Mouse (Mus musculus) adrenal gland, adult (tissue): Measurements from ENCODE around the gene Hpse2.
A peak's percentile ranks its signal among the peaks of the same experiment; 100 is the strongest.
"Not testable (repeated sequence)": the region's sequence is repeated elsewhere in the genome, so short reads cannot be mapped to it uniquely, and the experiment has no call there.

ENCODE experiments used
- DNase-seq, 2 experiments: peaks; one replicate each; pipeline ENCODE4 v3.0.0; 2022 to 2023; ENCODE audit warnings: low spot score in 1 of 2; ENCODE audit not compliant: inconsistent age in 2 of 2

Hpse2 gene

DNA sequence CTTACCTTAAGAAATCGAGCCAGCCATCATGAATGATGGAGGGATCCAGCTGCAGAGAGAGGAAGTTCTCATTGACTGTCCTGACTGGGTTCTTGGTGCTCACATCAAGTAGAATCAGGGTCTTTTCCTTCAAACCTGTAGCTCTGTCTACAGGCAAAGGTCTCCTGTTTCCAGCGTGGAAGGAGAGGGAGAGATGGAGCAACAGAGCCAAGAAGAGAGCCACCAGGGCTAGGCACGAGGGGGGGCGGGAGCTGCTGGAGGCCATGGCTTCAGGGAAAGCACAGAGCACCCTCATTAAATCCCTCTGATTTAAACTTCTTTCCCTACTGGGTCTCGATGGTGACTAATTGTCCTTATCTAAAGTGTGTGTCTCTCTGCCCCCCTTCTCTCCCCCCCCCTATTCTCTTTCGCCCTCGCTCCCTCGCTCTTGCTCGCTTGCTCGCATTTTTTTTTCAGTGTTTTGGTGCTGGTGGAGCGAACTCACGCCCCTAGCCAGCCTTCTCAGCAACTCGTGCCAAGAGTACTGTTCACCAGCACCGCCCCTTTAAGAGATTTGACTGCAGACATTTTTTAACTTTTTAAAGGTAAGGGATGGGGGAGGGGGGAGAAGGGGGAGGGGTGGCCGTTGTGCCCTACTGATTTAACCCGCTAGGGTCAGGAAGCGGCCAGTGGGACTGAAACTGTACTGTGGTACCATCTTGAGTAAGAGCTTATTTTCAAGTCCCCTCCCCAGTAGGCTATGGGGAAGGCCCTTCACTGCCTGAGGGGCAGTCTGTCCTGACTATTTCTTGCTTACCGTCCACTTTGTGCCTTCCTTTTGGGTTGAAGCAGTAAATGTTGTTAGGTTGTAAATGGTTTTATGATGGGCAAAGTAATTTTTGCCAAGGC, at the start of gene Hpse2:
Gene Hpse2 (minus strand): TSS at position 339 of the 888 bp plus-strand sequence.
- no peak for DNase-seq

DNA sequence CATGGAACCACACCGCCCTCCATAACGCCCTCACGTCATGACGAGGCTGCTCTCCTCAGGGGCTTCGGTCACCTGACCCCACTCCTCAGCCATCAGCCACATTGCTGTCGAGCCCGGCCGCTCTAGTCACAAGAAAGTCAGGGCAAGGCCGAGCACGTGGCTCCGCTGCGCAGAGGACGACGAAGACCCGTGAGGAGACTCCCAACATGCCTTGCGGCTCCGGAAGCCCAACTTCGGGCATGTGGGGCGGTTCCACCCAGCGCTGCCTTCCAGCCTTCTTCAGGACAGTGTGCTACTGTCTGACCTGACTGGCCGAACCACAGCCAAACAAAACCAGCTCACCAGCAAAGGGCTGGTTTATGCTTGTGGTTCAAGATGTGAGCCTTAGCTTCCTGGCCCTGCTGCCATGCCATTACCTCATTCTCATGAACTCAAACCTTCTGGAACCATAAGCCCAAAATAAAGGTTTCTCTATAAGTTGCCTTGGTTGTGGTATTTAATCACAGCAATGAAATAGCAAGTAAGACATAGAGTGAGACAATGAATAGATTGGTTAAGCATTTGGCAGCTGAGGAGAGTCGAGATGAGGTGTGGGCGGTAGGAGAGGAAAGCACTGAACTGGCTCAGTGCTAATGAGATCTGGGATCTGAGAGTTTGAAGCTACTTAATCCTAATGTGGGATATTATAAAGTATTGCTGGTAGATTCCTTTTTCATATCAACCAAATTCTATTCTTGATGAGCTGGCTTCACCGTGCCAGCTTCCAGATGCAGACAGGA, 39.5 kb upstream of the Hpse2 start:
- no peak for DNase-seq

DNA sequence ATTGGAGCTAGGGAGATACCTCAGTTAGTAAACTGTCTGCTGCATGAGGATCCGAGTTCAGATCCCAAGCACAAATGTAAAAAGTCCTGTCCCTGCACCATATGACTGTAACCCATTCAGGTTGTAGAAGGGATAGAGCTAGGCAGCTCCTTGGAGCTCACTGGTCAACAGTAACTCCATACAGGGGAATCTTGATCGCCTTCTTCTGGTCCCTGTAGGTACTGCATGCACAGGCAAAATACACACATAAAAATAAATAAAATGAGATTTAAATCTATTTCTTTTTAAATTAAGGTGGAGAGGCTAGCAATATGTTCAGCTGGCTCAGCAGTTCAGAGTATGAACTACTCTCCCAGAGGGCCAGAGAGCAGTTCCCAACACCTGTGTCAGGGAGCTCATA, 35.9 kb upstream of the Hpse2 start:
- DNase-seq: no peak

DNA sequence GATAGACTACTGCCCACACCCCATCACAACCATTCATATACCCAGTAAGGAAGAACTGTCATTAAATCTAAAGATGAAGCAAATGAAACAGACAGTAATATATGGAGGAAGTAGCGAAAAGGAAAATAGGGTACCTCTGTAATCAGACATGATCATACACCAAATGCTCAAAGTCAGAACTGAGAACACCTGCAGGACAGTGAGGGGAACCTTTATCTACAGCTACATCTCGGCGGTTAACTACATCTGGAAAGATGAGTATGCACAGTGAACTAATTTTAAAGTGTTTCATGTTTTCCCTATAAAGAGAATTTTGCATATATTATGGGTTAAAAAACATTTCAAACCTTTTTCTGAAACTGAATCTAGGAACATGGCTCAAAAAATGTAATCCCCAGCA, 32.4 kb upstream of the Hpse2 start:
- no peak for DNase-seq

DNA sequence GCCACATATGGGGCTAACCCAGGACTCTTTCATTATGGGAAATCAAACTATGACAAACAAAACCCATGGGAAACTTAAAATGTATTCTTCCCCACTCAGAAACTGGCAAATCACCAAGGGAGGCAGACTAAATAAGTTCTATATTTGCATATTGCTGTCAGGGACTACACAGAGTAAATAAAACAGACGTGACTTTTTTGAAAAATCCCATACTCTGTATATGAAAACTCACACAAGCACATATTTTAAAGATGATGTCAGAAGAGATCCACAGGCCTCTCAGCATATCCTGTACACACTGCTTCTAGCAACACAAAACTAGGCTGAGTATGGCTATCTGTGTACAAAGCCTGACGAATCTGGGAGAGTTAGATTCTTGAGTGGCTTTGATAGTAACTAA, 27.4 kb upstream of the Hpse2 start:
- DNase-seq: no peak

DNA sequence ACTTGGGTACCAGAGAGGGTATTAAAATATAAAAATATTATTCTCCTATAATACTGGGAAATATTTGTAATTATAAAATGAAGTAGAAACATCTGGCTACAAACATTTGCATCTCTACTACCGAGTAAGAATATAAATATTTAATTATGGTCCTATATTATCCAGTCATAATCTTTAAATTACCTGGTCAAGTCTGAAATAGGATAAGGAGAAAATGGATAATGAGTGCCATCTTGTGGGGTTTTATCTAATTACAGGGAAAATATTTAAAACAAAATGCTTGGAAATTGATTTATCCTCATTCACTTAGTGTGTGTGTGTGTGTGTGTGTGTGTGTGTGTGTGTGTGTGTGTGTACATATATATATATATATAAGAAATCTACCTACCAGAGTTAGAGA, 19.0 kb upstream of the Hpse2 start:
- no peak for DNase-seq

DNA sequence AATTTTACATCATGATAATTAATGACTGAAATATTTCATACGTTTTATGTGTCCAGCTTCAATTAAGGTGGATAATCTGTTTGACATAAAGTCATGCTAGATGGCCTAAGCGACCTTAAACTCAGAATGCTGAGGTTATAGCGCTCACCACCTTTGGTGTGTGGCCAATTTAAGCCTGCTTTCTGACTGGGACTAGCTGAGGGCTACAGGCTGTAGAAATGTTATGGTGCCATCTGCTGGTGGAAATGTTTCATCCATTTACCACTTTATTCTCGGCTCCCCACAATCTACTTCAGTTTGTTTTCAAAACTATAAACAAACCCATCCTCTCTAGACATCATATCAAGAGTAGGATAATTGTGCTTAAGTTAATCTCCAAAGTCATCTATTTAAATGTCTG, 8.2 kb upstream of the Hpse2 start:
- peak; percentile 7 to 76 for DNase-seq

DNA sequence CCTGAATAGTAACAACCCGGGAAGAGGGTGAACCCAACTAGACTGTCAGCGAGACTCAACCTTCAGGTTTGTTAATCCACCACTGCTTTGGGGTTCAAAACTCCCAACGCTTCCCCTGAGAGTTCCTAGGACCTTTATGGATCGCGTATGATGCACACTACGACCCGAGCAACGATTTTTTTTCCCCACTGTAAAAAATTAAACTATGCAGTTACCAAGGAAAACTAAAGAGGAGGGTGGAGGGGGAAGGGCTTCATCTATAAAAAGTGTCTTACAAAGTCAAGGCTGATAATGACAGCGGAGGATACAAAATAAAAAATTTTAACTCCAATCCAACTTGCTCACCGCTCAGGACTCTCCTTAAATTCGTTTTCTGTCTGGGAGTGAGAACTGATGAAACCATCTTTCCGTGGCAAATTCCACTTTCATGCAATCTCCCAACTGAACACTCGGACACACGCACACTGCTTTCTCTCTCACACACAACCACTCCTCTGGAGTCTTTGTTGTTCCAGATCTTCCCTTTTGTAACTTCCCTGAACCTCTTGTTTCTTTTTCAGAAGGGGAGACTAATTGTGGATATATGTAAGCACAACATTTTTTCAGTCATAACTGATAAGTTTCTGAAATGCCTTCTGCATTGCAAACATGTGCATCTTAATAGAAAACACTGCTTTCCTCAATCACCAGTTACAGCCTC, 934 bp downstream of the Hpse2 start:
- no peak for DNase-seq

DNA sequence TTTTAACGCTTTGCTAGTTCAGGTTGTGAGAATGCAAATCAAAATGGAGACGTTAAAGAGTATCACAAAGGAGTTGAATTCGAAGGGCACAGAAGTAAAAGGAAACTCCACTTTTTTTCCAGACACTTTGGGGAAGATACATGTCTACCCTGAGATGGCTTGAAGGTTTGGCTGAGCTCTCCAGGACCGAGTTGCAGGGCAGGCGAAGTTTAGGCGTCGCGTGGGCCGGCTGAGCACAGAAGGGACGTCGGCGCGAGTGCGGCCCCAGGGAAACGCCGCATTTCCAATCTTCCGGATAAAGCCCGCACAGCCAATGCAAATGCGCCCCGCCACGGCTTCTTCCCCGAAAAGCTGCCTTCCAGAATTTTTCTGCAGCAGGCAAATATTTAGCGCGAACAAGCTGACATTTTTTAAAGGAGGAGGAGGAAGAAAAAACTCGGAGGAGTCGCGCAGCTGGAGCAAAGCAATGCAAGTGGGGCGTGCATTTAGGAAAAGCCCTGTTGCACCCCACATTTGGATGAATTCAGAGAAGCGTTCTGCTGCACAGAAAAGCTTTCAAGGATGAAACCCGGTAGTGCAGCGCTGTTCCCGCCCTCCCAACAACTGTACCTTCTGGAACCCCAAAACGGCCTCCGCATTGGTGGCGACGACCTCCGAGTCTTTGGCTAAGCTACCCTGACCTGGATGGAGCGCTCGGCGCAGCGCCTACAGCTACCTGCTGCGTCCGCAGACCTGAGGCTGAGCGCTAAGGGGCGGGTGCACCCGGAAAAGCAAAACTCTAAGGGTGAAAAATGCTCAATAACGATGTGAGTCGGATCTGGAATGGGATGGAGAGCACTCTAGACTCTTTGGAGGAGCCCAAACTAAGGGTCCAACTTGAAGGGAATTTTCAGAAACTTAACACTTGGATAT, 1.9 kb downstream of the Hpse2 start:
- DNase-seq: no peak

DNA sequence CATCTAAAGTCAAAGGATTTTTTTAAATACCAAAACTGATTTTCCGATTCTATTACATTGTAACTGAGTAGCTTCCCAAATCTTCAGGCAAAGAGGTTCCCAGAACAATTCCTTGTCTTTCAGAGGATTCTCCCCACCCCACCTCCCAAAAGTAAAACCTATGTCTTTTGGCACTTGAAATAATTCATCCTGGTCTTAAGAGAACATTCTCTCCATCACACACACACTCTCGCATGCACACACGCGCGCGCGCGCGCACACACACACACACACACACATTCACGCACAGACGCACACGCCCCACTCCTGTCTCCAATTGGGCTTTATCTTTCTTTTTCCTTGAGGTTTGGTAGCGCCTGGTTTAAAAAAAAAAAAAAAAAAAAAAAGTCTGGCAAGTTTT, 2.7 kb downstream of the Hpse2 start:
- DNase-seq: no peak

DNA sequence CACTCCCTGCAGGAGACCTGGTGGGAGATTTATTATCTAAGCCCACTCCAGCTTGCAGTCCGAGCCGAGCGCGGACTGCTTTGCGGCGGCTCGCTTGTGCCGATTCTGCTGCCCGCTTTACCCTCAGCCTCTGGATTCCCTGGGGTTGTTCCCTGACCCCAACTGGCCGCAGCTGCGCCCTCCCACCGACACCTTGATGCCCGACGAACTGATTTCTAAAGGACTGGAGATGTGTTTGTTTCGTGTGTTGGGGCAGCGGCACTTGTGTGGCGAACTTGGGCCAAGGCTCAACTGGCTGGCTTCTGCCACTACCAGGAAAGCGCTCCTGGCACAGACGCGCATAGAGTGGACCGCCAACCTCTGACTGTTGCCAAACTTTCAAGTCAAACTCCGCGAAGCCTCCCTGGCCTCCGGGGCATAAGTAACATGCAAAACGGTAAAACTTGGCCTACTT, 3.1 kb downstream of the Hpse2 start:
- DNase-seq: peak in 1 of 2 experiments; percentile 31

DNA sequence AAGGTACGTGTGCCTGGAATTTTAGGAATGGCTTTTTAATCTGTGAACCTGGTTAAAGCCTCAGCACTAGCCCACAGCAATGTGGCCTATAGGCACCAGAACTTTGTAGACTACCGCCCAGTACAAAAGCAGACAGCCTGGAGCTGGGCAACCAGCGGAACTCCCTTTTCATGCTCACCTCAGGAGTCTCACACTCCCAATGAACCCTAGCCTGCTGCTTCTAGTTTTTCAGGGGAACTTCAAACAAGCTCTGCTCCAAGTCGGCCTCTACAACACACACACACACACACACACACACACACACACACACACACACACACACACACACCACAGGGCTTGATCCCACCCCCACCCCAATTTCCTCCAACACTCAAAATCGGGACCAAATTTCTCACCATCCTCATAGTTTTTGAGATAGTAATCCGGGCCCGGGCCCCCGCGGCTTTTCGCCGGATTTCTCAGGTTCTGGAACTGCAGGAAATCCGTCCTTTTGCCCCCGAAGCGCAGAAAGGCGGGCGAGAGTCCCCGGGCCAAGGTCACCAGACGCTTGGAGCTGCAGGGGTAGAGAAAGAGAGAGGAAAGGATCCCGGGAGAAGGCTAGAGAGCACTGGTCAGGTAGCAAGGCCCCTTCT, 3.7 kb downstream of the Hpse2 start:
- no peak for DNase-seq

DNA sequence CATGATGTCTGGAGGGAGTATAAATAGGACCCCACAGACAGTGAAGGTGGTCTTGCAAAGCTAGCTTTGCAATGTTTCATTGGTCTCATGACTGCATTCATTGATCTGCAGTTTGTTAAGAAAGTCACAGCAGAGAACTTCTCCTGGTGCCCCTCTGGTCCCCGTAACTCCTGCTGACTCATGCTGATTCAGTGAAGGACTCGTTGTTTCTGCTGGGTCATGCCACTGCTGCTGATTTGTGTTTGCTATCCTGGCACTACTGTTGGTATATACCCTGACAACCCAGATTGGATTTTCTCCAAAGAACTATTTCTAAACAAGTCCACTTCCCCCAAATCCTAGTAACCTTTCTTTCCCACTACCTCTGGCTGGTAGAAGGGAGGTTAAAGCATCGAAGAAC, 29.3 kb downstream of the Hpse2 start:
- DNase-seq: no peak

DNA sequence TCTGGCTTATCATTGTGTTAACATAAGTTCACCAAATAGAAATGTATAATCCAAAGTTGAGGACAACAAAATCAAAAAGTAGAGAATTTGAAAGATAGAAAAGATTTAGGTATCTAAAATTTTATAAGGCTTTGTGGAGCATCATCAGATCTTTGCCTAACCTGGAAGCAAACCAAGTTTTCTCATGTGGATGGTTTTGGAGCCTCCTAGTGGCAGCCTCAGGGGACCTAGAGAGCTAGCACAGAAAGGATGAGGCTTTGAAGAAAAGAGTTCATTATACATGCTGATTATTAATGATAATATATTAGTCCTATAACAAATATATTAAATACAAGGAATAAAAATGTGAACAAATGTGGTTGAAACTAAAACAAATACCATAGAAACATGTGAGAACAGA, 77.0 kb downstream of the Hpse2 start:
- peak; percentile 19 to 69 for DNase-seq

DNA sequence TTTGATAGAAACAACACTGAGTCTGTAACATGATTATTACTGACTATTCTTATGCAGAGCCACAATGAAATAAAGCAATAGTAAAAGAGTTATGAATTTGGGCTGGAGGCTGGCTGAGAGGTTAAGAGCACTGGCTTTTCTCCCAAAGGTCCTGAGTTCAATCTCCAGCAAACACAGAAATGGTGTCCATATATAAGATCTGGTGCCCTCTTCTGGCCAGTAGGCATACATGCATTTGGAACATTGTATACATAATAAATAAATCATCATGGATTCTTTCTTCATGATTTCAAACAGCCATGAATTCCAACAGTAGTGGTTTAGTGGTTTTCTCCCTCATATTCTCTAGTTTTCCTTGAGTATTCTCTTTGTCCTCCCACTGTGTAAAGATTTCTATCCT, 81.4 kb downstream of the Hpse2 start:
- DNase-seq: no peak

DNA sequence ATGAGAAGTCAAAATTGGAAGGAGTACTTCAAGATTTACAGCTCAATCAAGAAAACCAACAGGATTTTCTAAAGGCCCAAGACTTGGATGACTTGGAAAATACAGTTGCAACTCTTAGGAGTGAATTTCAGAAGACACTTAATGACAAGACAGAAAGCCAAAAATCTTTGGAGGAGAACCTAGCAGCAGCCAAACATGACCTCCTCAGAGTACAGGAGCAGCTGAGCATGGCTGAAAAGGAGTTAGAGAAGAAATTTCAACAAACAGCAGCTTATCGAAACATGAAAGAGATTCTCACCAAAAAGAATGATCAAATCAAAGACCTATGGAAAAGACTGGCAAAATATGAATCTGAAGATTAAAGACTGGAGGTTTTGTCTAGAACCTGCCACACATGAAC, 106.8 kb downstream of the Hpse2 start:
- DNase-seq: not testable (repeated sequence)

DNA sequence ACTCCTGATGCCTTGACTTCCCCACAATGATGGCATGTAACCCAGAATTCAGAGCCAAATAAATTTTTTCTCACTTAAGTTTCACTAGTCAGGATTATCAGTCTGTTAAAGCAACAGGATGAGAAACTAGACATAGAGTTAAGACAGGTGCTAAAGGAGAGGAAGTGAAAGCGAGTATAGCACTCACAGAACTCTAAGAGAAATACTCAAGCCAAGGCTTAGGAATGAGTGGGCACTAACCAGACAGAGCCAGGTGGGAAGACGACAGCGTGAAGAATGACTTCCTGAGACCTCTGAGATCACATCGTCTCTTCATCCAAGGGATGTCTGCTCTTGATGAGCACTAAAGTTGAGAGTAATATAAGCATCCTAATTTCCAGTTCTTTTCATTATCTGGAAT, 144.2 kb downstream of the Hpse2 start:
- no peak for DNase-seq

DNA sequence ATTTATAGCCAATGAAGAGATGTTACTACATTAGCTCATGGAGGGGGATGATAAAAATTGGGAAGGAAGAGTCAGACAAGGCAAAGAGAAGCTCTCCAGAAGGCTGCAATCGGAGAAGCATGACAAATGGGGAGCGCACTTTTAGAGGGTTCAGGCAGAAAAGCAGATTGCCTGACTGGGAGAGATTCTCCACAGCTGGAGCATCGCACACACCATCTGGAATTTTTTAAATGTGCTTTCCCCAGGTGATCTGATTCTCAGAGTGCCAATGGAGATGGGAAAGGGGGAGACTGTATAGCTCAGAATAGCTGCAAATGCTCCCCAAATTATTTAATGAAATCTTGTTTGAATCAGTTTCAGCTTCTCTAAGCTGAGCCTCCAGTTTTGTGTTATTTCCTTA, 156.4 kb downstream of the Hpse2 start:
- no peak for DNase-seq

DNA sequence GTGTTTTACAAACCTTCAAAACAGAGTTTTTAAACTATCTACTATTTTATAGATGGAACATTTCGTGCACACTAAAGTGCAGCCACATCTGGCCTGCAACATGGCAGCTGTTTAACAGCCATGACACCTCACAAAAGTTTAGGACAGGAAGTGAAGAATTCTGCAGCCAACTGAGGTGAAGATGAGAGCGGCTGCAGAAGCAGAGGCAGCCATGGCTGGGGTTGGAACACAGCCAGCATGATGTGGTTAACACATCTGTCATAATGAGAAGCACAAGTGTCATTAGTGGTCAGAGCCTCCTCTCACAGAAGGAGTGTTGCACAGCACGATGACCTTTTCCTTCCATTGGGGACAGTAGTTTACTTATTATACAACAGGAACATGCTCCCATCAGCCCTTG, 194.6 kb downstream of the Hpse2 start:
- no peak for DNase-seq

DNA sequence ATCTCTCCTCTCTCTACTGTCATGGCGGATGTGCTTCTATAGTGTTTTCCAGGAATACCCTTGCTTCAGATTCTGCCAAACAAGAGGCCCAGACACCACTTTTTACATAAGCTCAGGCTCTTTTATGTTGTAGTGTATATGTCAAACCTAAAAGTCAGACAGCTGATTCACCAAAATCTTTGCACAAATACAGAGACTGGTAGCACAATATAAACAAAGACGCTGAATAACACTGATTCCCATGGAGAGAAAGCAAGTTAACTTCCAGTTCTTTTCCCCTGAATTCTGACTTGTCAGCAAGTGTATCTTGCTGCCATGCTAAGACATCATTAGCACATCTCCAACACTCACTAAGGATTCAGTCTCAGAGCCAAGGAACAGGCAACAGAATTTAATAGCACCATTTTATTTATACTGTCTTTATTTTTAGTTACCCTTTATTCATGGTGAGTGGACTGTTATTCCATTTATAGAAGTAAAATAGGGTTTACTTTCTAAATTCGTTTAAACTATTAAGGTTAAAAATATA, 212.7 kb downstream of the Hpse2 start:
- DNase-seq: no peak
